Mouse (Mus musculus): ENCODE measurements around the gene Krtap9-3. TPM values are rescaled to one million over a fixed set of nuclear protein-coding genes. Genes with fewer than 3 reads are reported as not detected.

Gene Krtap9-3
- polyA plus RNA-seq, 1 experiment from 2014 or later: not detected

- Histone ChIP-seq H3K9ac (replicated peaks; ENCODE audit: low read length) (no peak within 1 kb of the TSS), H3K36me3 (ENCODE audit: insufficient read depth, low read length) (no peaks in the 10 kb centered on the region), H3K27me3 (ENCODE audit: insufficient read depth, low read length) (no peaks in the 10 kb centered on the region), H3K9me3 (ENCODE audit: low read length) (no peaks in the 10 kb centered on the region), H3K27ac (ENCODE audit: low read length) (no peak within 1 kb of the TSS), H3K4me2 (replicated peaks; ENCODE audit: low read depth, low read length) (no peak within 1 kb of the TSS), H3K4me3 (ENCODE audit: low read length) (no peak within 1 kb of the TSS), H3K4me1 (ENCODE audit: insufficient read depth, low read length) (no peaks in the 10 kb centered on the region)
- no peak for ATAC-seq (ENCODE audit: low FRiP score, low TSS enrichment)
- WGBS: 85% methylated on average over 6 of the region's 6 CpGs
Observed at GRCm38 (mm10) chr11:99580636-99581035, 17.3 kb downstream of the Krtap9-3 start, which contains the start of gene Krtap1-5. Krtap1-5 (minus strand) TSS chr11:99581016.

GRCm38 (mm10) chr11:99574106-99574505 lies 23.8 kb downstream of the Krtap9-3 start:
- Histone ChIP-seq H3K9ac (replicated peaks; ENCODE audit: low read length) (no peak overlapping the region), H3K4me1 (ENCODE audit: insufficient read depth, low read length) (0 out of 2 replicates have a peak, but pooled peaks cover 2% of the 10 kb centered on the region), H3K27ac (ENCODE audit: low read length) (no peak overlapping the region), H3K27me3 (ENCODE audit: insufficient read depth, low read length) (no peaks in the 10 kb centered on the region), H3K36me3 (ENCODE audit: insufficient read depth, low read length) (no peaks in the 10 kb centered on the region), H3K9me3 (ENCODE audit: low read length) (no peaks in the 10 kb centered on the region), H3K4me3 (ENCODE audit: low read length) (no peak overlapping the region), H3K4me2 (replicated peaks; ENCODE audit: low read depth, low read length) (peak overlapping the region; percentile 43)
- ATAC-seq (ENCODE audit: low FRiP score, low TSS enrichment): peak; percentile 86
- WGBS: under 1% methylated on average over 7 of the region's 7 CpGs

DNA sequence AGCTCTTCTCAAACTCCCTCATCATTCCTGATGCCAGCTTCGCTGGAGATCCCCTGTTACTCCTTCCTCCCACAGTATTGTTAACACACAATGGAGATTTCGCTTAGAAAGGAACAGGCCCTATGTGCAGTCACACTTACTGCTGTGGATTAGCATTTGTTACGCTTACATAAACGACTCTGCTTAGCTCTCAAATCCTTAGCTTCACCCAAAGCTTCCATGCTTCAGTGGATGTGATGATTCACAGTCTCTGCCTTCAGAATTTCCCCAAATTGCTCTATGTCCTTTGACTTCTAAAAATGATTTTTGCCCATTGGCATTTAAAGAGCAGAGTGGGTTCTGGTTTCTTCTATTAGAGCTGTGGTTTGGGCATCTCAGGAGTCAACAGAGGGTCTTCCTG lies 24.7 kb downstream of the Krtap9-3 start:
- Histone ChIP-seq H3K27me3 (ENCODE audit: insufficient read depth, low read length) (no peaks in the 10 kb centered on the region), H3K4me3 (ENCODE audit: low read length) (no peak overlapping the region), H3K9me3 (ENCODE audit: low read length) (no peaks in the 10 kb centered on the region), H3K9ac (replicated peaks; ENCODE audit: low read length) (no peak overlapping the region), H3K4me1 (ENCODE audit: insufficient read depth, low read length) (0 out of 2 replicates have a peak, but pooled peaks cover 2% of the 10 kb centered on the region), H3K4me2 (replicated peaks; ENCODE audit: low read depth, low read length) (no peak overlapping the region), H3K36me3 (ENCODE audit: insufficient read depth, low read length) (no peaks in the 10 kb centered on the region), H3K27ac (ENCODE audit: low read length) (no peak overlapping the region)
- 62% methylated on average over 4 of the region's 4 CpGs for WGBS
- no peak for ATAC-seq (ENCODE audit: low FRiP score, low TSS enrichment)

DNA sequence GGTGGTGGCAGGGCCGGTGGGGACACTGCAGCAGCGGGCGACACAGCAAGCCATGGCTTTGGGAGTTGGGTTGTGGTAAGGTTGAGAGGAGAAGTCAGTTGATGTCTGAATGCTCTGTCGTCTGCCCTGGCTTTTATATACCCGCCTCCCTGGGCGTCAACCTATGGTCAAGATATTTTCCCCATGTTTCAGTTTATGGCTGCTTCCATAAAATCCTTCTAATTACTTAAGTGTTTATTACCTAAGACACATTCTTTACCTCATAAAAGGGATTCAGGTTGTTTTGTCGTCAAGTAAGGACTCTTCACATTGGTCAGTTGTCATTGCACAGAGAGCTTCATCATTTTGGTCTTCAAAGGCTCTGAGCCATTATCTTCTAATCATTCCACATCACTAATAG lies 31.4 kb downstream of the Krtap9-3 start, which contains the start of gene Krtap3-1:
Gene Krtap3-1 (minus strand): TSS at position 101 of the 400 bp plus-strand sequence.
- 62% methylated on average over 7 of the region's 7 CpGs for WGBS
- no peak within 1 kb of the TSS for H3K4me3 ChIP-seq (ENCODE audit: low read length)
- H3K4me2 ChIP-seq (replicated peaks; ENCODE audit: low read depth, low read length): no peak within 1 kb of the TSS
- no peak for ATAC-seq (ENCODE audit: low FRiP score, low TSS enrichment)
- H3K9me3 ChIP-seq (ENCODE audit: low read length): no peaks in the 10 kb centered on the region
- no peak within 1 kb of the TSS for H3K9ac ChIP-seq (replicated peaks; ENCODE audit: low read length)
- H3K36me3 ChIP-seq (ENCODE audit: insufficient read depth, low read length): no peaks in the 10 kb centered on the region
- H3K27me3 ChIP-seq (ENCODE audit: insufficient read depth, low read length): no peaks in the 10 kb centered on the region
- H3K4me1 ChIP-seq (ENCODE audit: insufficient read depth, low read length): no peaks in the 10 kb centered on the region
- no peak within 1 kb of the TSS for H3K27ac ChIP-seq (ENCODE audit: low read length)

DNA sequence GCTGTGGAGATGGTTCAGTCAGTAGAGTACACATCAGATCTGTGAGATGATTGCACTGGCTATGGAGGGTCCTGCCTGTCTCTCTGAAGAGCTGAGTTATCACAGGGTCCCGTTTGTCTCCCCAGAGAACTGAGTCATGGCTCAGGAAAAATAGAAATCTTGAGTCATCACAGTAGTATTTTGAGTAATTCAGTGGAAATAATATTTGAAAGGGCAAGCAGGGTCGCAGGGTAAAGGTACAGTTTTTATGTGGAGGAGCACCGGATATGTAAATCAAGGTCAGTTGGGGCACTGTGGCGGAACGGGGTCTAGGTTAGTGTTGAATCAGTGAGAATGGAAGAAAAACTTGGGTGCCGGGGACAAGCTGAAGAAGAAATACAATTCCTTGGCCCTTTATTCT lies 35.3 kb downstream of the Krtap9-3 start:
- Histone ChIP-seq H3K27me3 (ENCODE audit: insufficient read depth, low read length) (no peaks in the 10 kb centered on the region), H3K27ac (ENCODE audit: low read length) (no peak overlapping the region), H3K4me2 (replicated peaks; ENCODE audit: low read depth, low read length) (no peak overlapping the region), H3K4me3 (ENCODE audit: low read length) (no peak overlapping the region), H3K36me3 (ENCODE audit: insufficient read depth, low read length) (no peaks in the 10 kb centered on the region), H3K4me1 (ENCODE audit: insufficient read depth, low read length) (no peaks in the 10 kb centered on the region), H3K9ac (replicated peaks; ENCODE audit: low read length) (no peak overlapping the region), H3K9me3 (ENCODE audit: low read length) (no peaks in the 10 kb centered on the region)
- ATAC-seq (ENCODE audit: low FRiP score, low TSS enrichment): no peak
- WGBS: 68% methylated on average over 6 of the region's 6 CpGs

GRCm38 (mm10) chr11:99559366-99559765 lies 38.5 kb downstream of the Krtap9-3 start, which contains the start of gene Gm11939:
Gm11939 (minus strand) TSS chr11:99559466.
- Histone ChIP-seq H3K27me3 (ENCODE audit: insufficient read depth, low read length) (no peaks in the 10 kb centered on the region), H3K4me3 (ENCODE audit: low read length) (no peak within 1 kb of the TSS), H3K9me3 (ENCODE audit: low read length) (no peaks in the 10 kb centered on the region), H3K27ac (ENCODE audit: low read length) (no peak within 1 kb of the TSS), H3K36me3 (ENCODE audit: insufficient read depth, low read length) (no peaks in the 10 kb centered on the region), H3K9ac (replicated peaks; ENCODE audit: low read length) (no peak within 1 kb of the TSS), H3K4me1 (ENCODE audit: insufficient read depth, low read length) (no peaks in the 10 kb centered on the region), H3K4me2 (replicated peaks; ENCODE audit: low read depth, low read length) (no peak within 1 kb of the TSS)
- ATAC-seq (ENCODE audit: low FRiP score, low TSS enrichment): no peak
- 90% methylated on average over 9 of the region's 9 CpGs for WGBS

DNA sequence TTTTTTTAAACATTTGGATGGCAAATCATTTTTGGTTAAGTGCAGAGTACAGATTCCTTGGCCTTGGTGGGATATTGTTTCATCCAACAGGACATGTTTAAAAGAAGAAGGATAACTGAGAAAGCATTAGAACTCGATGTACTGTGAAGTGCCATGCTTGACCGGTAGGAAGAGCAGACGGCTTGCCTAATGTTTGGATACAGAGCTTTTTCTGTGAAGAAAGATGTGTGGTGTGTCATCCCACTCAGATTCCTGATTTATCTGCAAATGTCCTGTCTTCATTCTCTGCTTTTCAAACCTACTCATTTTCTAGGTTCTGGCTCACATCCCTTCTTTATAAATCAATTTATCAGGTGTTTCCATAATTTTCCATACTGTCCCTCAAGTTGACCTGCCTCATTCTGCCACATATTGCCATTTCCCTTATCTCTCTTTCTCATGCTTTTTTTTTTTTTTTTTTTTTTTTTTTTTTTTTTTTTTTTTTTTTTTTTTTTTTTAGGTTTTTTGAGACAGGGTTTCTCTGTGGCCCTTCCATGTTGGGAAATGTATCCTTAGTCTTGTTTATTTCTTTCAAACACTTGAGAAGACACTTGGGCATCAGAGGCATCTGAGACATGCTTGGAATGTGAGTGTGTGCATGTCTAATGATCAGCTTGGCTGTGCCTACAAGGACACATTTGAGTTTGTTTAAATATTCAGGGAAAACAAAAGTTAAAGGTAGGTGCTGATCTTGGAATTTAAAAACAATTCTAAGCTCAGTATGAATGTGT lies 39.7 kb downstream of the Krtap9-3 start:
- no peak overlapping the region for H3K9ac ChIP-seq (replicated peaks; ENCODE audit: low read length)
- 55% methylated on average over 3 of the region's 3 CpGs for WGBS

GRCm38 (mm10) chr11:99556753-99557152 lies 41.2 kb downstream of the Krtap9-3 start, which contains the start of gene Krtap3-2:
Krtap3-2 (minus strand) TSS chr11:99556853.
- 85% methylated on average over 2 of the region's 2 CpGs for WGBS
- no peak within 1 kb of the TSS for H3K27ac ChIP-seq (ENCODE audit: low read length)
- H3K36me3 ChIP-seq (ENCODE audit: insufficient read depth, low read length): no peaks in the 10 kb centered on the region
- H3K27me3 ChIP-seq (ENCODE audit: insufficient read depth, low read length): no peaks in the 10 kb centered on the region
- H3K9ac ChIP-seq (replicated peaks; ENCODE audit: low read length): no peak within 1 kb of the TSS
- no peak within 1 kb of the TSS for H3K4me2 ChIP-seq (replicated peaks; ENCODE audit: low read depth, low read length)
- no peak within 1 kb of the TSS for H3K4me3 ChIP-seq (ENCODE audit: low read length)
- no peak for ATAC-seq (ENCODE audit: low FRiP score, low TSS enrichment)
- H3K4me1 ChIP-seq (ENCODE audit: insufficient read depth, low read length): no peaks in the 10 kb centered on the region
- no peaks in the 10 kb centered on the region for H3K9me3 ChIP-seq (ENCODE audit: low read length)

More for the DNA sequence above, 39.7 kb downstream of the Krtap9-3 start:
- H3K4me2 ChIP-seq (replicated peaks; ENCODE audit: low read depth, low read length): no peak overlapping the region
- H3K4me1 ChIP-seq (ENCODE audit: insufficient read depth, low read length): no peaks in the 10 kb centered on the region
- H3K4me3 ChIP-seq (ENCODE audit: low read length): no peak overlapping the region
- no peaks in the 10 kb centered on the region for H3K27me3 ChIP-seq (ENCODE audit: insufficient read depth, low read length)
- no peak overlapping the region for H3K27ac ChIP-seq (ENCODE audit: low read length)
- H3K9me3 ChIP-seq (ENCODE audit: low read length): no peaks in the 10 kb centered on the region
- H3K36me3 ChIP-seq (ENCODE audit: insufficient read depth, low read length): no peaks in the 10 kb centered on the region
- no peak for ATAC-seq (ENCODE audit: low FRiP score, low TSS enrichment)

- 82% methylated on average over 2 of the region's 2 CpGs for WGBS
Observed at GRCm38 (mm10) chr11:99556195-99556594, 41.7 kb downstream of the Krtap9-3 start.

DNA sequence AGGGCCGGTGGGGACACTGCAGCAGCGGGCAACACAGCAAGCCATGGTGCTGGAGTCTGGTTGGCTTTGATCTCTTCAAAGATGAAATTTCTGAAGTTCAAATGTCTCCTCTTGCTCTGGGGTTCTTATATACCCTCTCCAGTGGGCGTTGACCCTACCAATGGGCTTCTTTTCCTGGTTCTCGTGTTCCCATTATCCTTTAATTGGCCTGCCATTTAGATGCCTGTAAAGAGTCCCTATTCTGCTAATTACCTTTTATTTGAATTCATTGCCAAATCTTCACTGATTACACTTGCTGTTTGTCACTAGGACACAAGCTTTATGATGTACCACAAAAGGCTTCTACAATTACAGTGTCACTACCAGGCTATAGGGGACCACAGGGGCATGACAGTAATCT lies 47.1 kb downstream of the Krtap9-3 start, which contains the start of gene Krtap3-3:
Gene Krtap3-3 (minus strand): TSS at position 101 of the 400 bp plus-strand sequence.
- Histone ChIP-seq H3K4me1 (ENCODE audit: insufficient read depth, low read length) (no peaks in the 10 kb centered on the region), H3K9me3 (ENCODE audit: low read length) (no peaks in the 10 kb centered on the region), H3K27ac (ENCODE audit: low read length) (no peak within 1 kb of the TSS), H3K4me3 (ENCODE audit: low read length) (no peak within 1 kb of the TSS), H3K27me3 (ENCODE audit: insufficient read depth, low read length) (no peaks in the 10 kb centered on the region), H3K9ac (replicated peaks; ENCODE audit: low read length) (no peak within 1 kb of the TSS), H3K36me3 (ENCODE audit: insufficient read depth, low read length) (no peaks in the 10 kb centered on the region), H3K4me2 (replicated peaks; ENCODE audit: low read depth, low read length) (no peak within 1 kb of the TSS)
- WGBS: 40% methylated on average over 3 of the region's 4 CpGs
- ATAC-seq (ENCODE audit: low FRiP score, low TSS enrichment): no peak

More at GRCm38 (mm10) chr11:99556195-99556594, 41.7 kb downstream of the Krtap9-3 start:
- no peak overlapping the region for H3K9ac ChIP-seq (replicated peaks; ENCODE audit: low read length)
- no peaks in the 10 kb centered on the region for H3K36me3 ChIP-seq (ENCODE audit: insufficient read depth, low read length)
- H3K27me3 ChIP-seq (ENCODE audit: insufficient read depth, low read length): no peaks in the 10 kb centered on the region
- no peaks in the 10 kb centered on the region for H3K9me3 ChIP-seq (ENCODE audit: low read length)
- no peaks in the 10 kb centered on the region for H3K4me1 ChIP-seq (ENCODE audit: insufficient read depth, low read length)
- H3K27ac ChIP-seq (ENCODE audit: low read length): no peak overlapping the region
- ATAC-seq (ENCODE audit: low FRiP score, low TSS enrichment): no peak
- no peak overlapping the region for H3K4me2 ChIP-seq (replicated peaks; ENCODE audit: low read depth, low read length)
- H3K4me3 ChIP-seq (ENCODE audit: low read length): no peak overlapping the region
